Mouse (Mus musculus): ENCODE data around the gene Insl6. TPM values are rescaled to one million over a fixed set of nuclear protein-coding genes. Genes with fewer than 3 reads are reported as not detected.
A peak's percentile ranks its signal among the peaks of the same experiment; 100 is the strongest.

The Insl6 gene
- total and polyA plus RNA-seq, 3 experiments, result 2.2 to 9.9 TPM; not detected in 1

DNA sequence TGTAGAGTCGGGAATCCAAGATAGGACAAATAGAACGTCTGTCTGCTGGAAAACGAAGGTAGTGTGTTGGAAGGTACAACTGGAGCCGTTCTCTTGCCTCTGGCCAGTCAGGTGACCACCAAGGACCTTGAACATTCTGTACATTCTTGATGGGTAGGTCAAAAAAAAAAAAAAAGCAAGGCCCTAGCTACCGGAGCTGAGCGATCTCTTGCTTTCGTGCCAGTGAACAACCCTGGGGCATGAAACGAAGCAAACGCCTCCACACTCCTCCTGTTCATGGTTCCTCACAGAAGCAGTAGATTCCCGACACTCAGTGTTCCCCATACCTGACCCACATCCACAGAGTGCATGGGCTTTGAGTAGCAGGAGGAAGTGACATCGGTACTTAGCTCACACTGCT lies 31.1 kb upstream of the Insl6 start:
- Histone ChIP-seq H3K79me2 (ENCODE audit: control insufficient read depth, insufficient read depth, low read length, poor library complexity) (peaks cover under 1% of the 10 kb centered on the region; the same call in 1 of the 2 replicates), H3K4me1 (ENCODE audit: control insufficient read depth in 1 of 2, insufficient read depth in 2 of 2, low read length in 2 of 2) (peaks cover 9 to 16% of the 10 kb centered on the region in 2 experiments), H3K36me3 (ENCODE audit: control insufficient read depth in 1 of 2, insufficient read depth in 2 of 2, low read length in 2 of 2) (peaks cover 0 to 24% of the 10 kb centered on the region in 2 experiments; a peak in 2 of 4 replicates), H3K4me3 (ENCODE audit: control insufficient read depth in 1 of 2, insufficient read depth in 1 of 2, low read depth in 2 of 2, low read length in 2 of 2) (no peak overlapping the region), H3K27ac (ENCODE audit: control insufficient read depth, low read depth, low read length) (no peak overlapping the region), H3K9me3 (replicated peaks; ENCODE audit: insufficient read depth, low read length) (no peaks in the 10 kb centered on the region), H3K27me3 (ENCODE audit: control insufficient read depth in 1 of 2, insufficient read depth in 2 of 2, low read length in 2 of 2) (no peaks in the 10 kb centered on the region), H3K9ac (ENCODE audit: control insufficient read depth, low read depth, low read length, poor library complexity, severe bottlenecking) (no peak overlapping the region)
- TF ChIP-seq MYB (IDR thresholded peaks at IDR 0.05; ENCODE audit: low read depth, low read length) (no peak), CHD2 (IDR thresholded peaks at IDR 0.05; ENCODE audit: low read length) (no peak), BHLHE40 (IDR thresholded peaks at IDR 0.05; ENCODE audit: borderline replicate concordance, low read depth, low read length) (no peak), CTCF (IDR thresholded peaks at IDR 0.05 in 2 of 3, conservative IDR thresholded peaks at IDR 0.05 in 1 of 3; ENCODE audit: control insufficient read depth in 1 of 3, insufficient read depth in 1 of 3, low read depth in 2 of 3, low read length in 3 of 3, poor library complexity in 1 of 3, severe bottlenecking in 1 of 3) (no peak), TCF12 (IDR thresholded peaks at IDR 0.05; ENCODE audit: low read depth, low read length) (no peak), SIN3A (IDR thresholded peaks at IDR 0.05; ENCODE audit: low read length) (no peak), E2F4 (IDR thresholded peaks at IDR 0.05; ENCODE audit: borderline replicate concordance, low read depth, low read length) (no peak), MXI1 (IDR thresholded peaks at IDR 0.05; ENCODE audit: low read depth, low read length) (no peak), USF1 (IDR thresholded peaks at IDR 0.05; ENCODE audit: low read depth, low read length) (no peak)
- no peak for DNase-seq (ENCODE audit: low read depth, low spot score)

GRCm38 (mm10) chr19:29354895-29355877 lies 30.0 kb upstream of the Insl6 start:
- Histone ChIP-seq H3K79me2 (ENCODE audit: control insufficient read depth, insufficient read depth, low read length, poor library complexity) (no peaks in the 10 kb centered on the region), H3K4me1 (ENCODE audit: control insufficient read depth in 1 of 2, insufficient read depth in 2 of 2, low read length in 2 of 2) (peaks cover 0 to 5% of the 10 kb centered on the region in 2 experiments; a peak in 3 of 4 replicates), H3K36me3 (ENCODE audit: control insufficient read depth in 1 of 2, insufficient read depth in 2 of 2, low read length in 2 of 2) (peaks cover 3 to 14% of the 10 kb centered on the region in 2 experiments; a peak in 3 of 4 replicates), H3K27ac (ENCODE audit: control insufficient read depth, low read depth, low read length) (peak overlapping the region; percentile 68), H3K9me3 (replicated peaks; ENCODE audit: insufficient read depth, low read length) (no peaks in the 10 kb centered on the region), H3K27me3 (ENCODE audit: control insufficient read depth in 1 of 2, insufficient read depth in 2 of 2, low read length in 2 of 2) (no peaks in the 10 kb centered on the region), H3K4me3 (ENCODE audit: control insufficient read depth in 1 of 2, insufficient read depth in 1 of 2, low read depth in 2 of 2, low read length in 2 of 2) (peak overlapping the region; percentile 52 to 82), H3K9ac (ENCODE audit: control insufficient read depth, low read depth, low read length, poor library complexity, severe bottlenecking) (peak overlapping the region; percentile 67)
- peak; percentile 99 for DNase-seq (ENCODE audit: low read depth, low spot score)
- TF ChIP-seq KAT2A (conservative IDR thresholded peaks at IDR 0.05; ENCODE audit: low read depth, low read length) (no peak), ZC3H11A (IDR thresholded peaks at IDR 0.05; ENCODE audit: low read depth, low read length) (peak; percentile 99), POLR2AphosphoS5 (IDR thresholded peaks at IDR 0.05; ENCODE audit: borderline replicate concordance, low read depth, low read length) (no peak), GATA1 (IDR thresholded peaks at IDR 0.05; ENCODE audit: low read depth, low read length) (peak; percentile 55), CHD2 (IDR thresholded peaks at IDR 0.05; ENCODE audit: low read length) (no peak), MYC (IDR thresholded peaks at IDR 0.05; ENCODE audit: low read depth, low read length) (peak; percentile 83), ZKSCAN1 (IDR thresholded peaks at IDR 0.05; ENCODE audit: low read depth, low read length) (no peak), POLR2A (IDR thresholded peaks at IDR 0.05; ENCODE audit: control insufficient read depth in 1 of 2, insufficient read depth in 1 of 2, low read depth in 1 of 2, low read length in 2 of 2, poor library complexity in 1 of 2) (peak in 1 of 2 experiments; percentile 59; a peak in 2 of 4 replicates), TAL1 (IDR thresholded peaks at IDR 0.05; ENCODE audit: low read length) (no peak), ELF1 (IDR thresholded peaks at IDR 0.05; ENCODE audit: low read depth, low read length) (peak; percentile 65), MAZ (IDR thresholded peaks at IDR 0.05; ENCODE audit: low read depth, low read length) (peak; percentile 85), USF2 (IDR thresholded peaks at IDR 0.05; ENCODE audit: borderline replicate concordance in 1 of 2, insufficient read depth in 1 of 2, low read depth in 1 of 2, low read length in 2 of 2) (no peak), MYB (IDR thresholded peaks at IDR 0.05; ENCODE audit: low read depth, low read length) (peak; percentile 86), GABPA (IDR thresholded peaks at IDR 0.05; ENCODE audit: low read depth, low read length) (no peak), BHLHE40 (IDR thresholded peaks at IDR 0.05; ENCODE audit: borderline replicate concordance, low read depth, low read length) (no peak), ZNF384 (IDR thresholded peaks at IDR 0.05; ENCODE audit: low read depth, low read length) (peak; percentile 56), RCOR1 (IDR thresholded peaks at IDR 0.05; ENCODE audit: low read depth, low read length) (no peak; the same call in none of the 2 replicates), SIN3A (IDR thresholded peaks at IDR 0.05; ENCODE audit: low read length) (peak; percentile 95), NELFE (IDR thresholded peaks at IDR 0.05; ENCODE audit: low read depth, low read length) (peak; percentile 34), SMC3 (IDR thresholded peaks at IDR 0.05; ENCODE audit: low read depth, low read length) (peak; percentile 99), MAFK (IDR thresholded peaks at IDR 0.05; ENCODE audit: borderline replicate concordance, low read depth, low read length) (no peak), NRF1 (IDR thresholded peaks at IDR 0.05; ENCODE audit: insufficient read depth, low read depth, low read length, poor library complexity, severe bottlenecking) (no peak), CHD1 (IDR thresholded peaks at IDR 0.05; ENCODE audit: low read depth, low read length) (peak; percentile 94)
